Mouse (Mus musculus) inflammation-experienced regulatory T-cells, adult 16 weeks (primary cell): ENCODE results near the gene Gm10053. TPM values are rescaled to one million over a fixed set of nuclear protein-coding genes. Genes with fewer than 3 reads are reported as not detected.

Source experiments
- polyA plus RNA-seq: library from polyadenylated mRNA; unstranded; fragments of 100-300 nt; shearing (Covaris generic); gene quantifications from one replicate; pipeline ENCODE4 v1.2.1, GENCODE M21; 2017

Gene Gm10053
- polyA plus RNA-seq: 183 TPM

GRCm38 (mm10) chr19:24875129-24875870 lies at the start of gene Gm10053:
Gene Gm10053 (plus strand): TSS chr19:24875686.

DNA sequence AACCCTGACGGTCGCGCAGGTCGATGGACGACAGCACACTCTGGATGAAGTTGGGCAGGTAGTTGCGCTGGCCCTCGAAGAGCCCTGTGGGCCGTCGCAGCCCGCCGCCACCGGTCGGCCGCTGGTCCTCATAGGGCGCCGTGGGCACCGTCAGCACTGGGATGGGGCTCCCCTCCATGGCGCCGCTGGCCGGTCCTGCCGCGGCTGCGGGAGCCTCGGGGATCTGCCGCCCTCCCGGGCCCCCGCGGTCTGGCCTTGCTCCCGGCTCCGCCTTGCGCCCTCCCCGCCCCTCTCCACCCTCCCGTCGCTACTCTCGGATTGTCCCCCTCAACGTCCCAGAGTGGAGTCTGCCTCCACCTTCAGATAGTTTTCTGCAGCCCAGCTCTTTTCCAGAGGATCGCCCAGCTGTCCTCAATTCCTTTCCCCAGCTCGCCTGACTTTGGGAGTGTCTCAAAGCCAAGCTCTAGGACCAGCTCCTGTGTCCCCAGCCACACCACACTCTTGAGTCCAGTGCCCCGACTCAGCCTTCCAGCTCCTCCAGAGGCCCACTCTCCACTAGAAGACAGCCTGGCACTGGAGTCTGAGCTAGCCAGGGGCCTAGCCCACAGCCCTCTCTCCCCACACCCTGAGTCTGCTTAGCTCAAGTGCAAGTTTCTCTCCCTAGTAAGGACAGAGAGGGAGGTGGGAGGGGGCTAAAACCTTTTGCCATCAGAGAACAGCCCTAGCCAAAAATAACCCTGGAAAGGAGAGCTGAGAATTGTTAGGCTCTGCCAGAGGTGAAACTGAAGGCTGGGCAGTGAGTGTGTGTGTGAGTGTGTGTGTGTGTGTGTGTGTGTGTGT lies 13.7 kb upstream of the Gm10053 start, which contains the start of gene Pgm5:
Pgm5 (minus strand) TSS at position 244 of the 840 bp plus-strand sequence.

GRCm38 (mm10) chr19:24900581-24901220 lies 25.2 kb downstream of the Gm10053 start, which contains the start of gene Foxd4:
Gene Foxd4 (minus strand): TSS chr19:24901197.

Other genes with a start within 250 kb of the Gm10053 start
- not detected for gene Tmem252, start 201.7 kb upstream of the Gm10053 start, polyA plus RNA-seq
- gene Pgm5, start 13.8 kb upstream of the Gm10053 start, polyA plus RNA-seq: not detected
- gene Foxd4, start 25.5 kb downstream of the Gm10053 start, polyA plus RNA-seq: not detected
- gene Cbwd1, start 85.9 kb downstream of the Gm10053 start, polyA plus RNA-seq: 19.2 TPM
- gene Dock8, start 123.8 kb downstream of the Gm10053 start, polyA plus RNA-seq: 212 TPM